Mouse (Mus musculus) left cerebral cortex, postnatal 4 days (tissue): ENCODE measurements around the gene Dcst2. TPM values are rescaled to one million over a fixed set of nuclear protein-coding genes. Genes with fewer than 3 reads are reported as not detected.
A peak's percentile ranks its signal among the peaks of the same experiment; 100 is the strongest.

Experiments used
- DNase-seq: peaks from one replicate; pipeline ENCODE4 v3.0.0-alpha.2; 2022
- intact Hi-C: fragments of 180-260 bp; cut with DNase I; formaldehyde crosslinking; loops from one replicate; pipeline ENCODE4 v1.15.1; 2025
- total RNA-seq, 2 experiments: library from RNA; stranded (reverse); gene quantifications; 2 replicates each; pipeline ENCODE4 v1.2.3; 2021

The Dcst2 gene
- total RNA-seq, 2 experiments from 2014 or later = 0.74 to 0.92 TPM

GRCm38 (mm10) chr3:89386438-89387420 lies 25.0 kb downstream of the Dcst2 start:
- no peak for DNase-seq
- intact Hi-C loops = no loop called here

- DNase-seq = no peak
- intact Hi-C loops = no loop called here
Observed at GRCm38 (mm10) chr3:89387632-89388031, 25.9 kb downstream of the Dcst2 start.

- intact Hi-C loops = no loop called here
- DNase-seq = peak; percentile 66
Observed at GRCm38 (mm10) chr3:89388134-89388881, 26.5 kb downstream of the Dcst2 start.

- intact Hi-C loops = no loop called here
- DNase-seq = no peak
Observed at GRCm38 (mm10) chr3:89388901-89389740, 27.3 kb downstream of the Dcst2 start.

- peak; percentile 29 for DNase-seq
- intact Hi-C loops = no loop called here
Observed at GRCm38 (mm10) chr3:89390111-89390515, 28.3 kb downstream of the Dcst2 start.

- intact Hi-C loops = no loop called here
- DNase-seq = no peak
Observed at GRCm38 (mm10) chr3:89390699-89391662, 29.2 kb downstream of the Dcst2 start.

GRCm38 (mm10) chr3:89391663-89392511 lies 30.1 kb downstream of the Dcst2 start:
- intact Hi-C loops = no loop called here
- peak; percentile 35 for DNase-seq

GRCm38 (mm10) chr3:89392871-89393311 lies 31.1 kb downstream of the Dcst2 start:
- intact Hi-C loops = no loop called here
- peak; percentile 21 for DNase-seq

GRCm38 (mm10) chr3:89393605-89394004 lies 31.8 kb downstream of the Dcst2 start:
- peak; percentile 99 for DNase-seq
- intact Hi-C loops = no loop called here

- DNase-seq = peak; percentile 76
- intact Hi-C loops = no loop called here
Observed at GRCm38 (mm10) chr3:89394006-89394893, 32.5 kb downstream of the Dcst2 start, which contains the start of gene Zbtb7b. Gene Zbtb7b (minus strand): TSS chr3:89394776.

- peak; percentile 90 for DNase-seq
- intact Hi-C loops = no loop called here
Observed at GRCm38 (mm10) chr3:89394894-89395256, 33.1 kb downstream of the Dcst2 start.

- intact Hi-C loops = no loop called here
- DNase-seq = no peak
Observed at GRCm38 (mm10) chr3:89395419-89395805, 33.6 kb downstream of the Dcst2 start.

GRCm38 (mm10) chr3:89395806-89396653 lies 34.3 kb downstream of the Dcst2 start:
- intact Hi-C loops = no loop called here
- peak; percentile 63 for DNase-seq

- intact Hi-C loops = no loop called here
- no peak for DNase-seq
Observed at GRCm38 (mm10) chr3:89396654-89397005, 34.9 kb downstream of the Dcst2 start.

GRCm38 (mm10) chr3:89401329-89401728 lies 39.6 kb downstream of the Dcst2 start:
- DNase-seq = no peak
- intact Hi-C loops = no loop called here

GRCm38 (mm10) chr3:89402693-89403092 lies 40.9 kb downstream of the Dcst2 start, which contains the start of gene Lenep:
Gene Lenep (minus strand): TSS chr3:89402793.
- intact Hi-C loops = no loop called here
- no peak for DNase-seq

- no peak for DNase-seq
- intact Hi-C loops = no loop called here
Observed at GRCm38 (mm10) chr3:89406887-89407286, 45.1 kb downstream of the Dcst2 start.
